Mouse (Mus musculus): ENCODE data around the gene Tesk1.
"Not testable (repeated sequence)": the region's sequence is repeated elsewhere in the genome, so short reads cannot be mapped to it uniquely, and the experiment has no call there.

The Tesk1 gene

DNA sequence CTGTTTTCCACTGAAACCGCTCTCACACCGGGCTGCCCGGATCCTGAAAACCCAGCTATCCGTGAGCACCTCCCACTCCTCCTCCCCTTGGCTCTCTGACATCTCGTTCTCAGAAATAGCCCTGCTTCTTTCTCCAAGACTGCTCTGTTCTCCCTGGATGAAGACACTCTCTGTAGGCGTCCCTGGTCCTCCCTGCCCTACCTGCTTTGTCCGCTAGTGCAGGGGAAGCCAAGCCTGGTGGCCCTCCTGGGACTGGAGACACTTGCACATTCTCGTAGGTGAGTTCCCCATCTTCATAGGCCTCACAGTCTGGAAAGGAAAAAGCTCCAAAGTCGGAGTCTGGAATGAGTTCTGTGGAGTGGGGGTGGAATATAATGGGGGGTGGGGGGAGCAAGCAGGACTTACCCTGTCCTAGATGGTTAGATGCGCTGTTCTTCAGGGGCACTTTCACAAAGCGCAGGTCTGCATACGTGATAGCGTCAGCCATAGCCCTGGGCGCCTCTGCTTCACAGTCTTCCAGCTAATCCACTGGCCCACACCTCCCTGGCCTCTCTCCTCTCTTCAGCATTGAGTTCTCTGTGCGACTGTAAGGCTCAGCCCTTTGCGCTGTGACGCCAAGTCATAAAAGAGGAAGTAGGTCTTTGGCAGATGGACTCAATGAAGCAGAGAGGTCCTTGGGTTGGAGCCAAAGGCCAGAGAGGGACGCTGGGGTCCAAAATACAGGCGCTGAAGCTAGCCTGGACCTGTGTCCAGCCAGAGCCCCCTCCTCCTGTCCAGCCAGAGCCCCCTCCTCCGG, 12.5 kb downstream of the Tesk1 start, which contains the start of gene Cd72:
TSS of gene Cd72 (minus strand) at position 588 of the 796 bp plus-strand sequence.
- no peak for DNase-seq

DNA sequence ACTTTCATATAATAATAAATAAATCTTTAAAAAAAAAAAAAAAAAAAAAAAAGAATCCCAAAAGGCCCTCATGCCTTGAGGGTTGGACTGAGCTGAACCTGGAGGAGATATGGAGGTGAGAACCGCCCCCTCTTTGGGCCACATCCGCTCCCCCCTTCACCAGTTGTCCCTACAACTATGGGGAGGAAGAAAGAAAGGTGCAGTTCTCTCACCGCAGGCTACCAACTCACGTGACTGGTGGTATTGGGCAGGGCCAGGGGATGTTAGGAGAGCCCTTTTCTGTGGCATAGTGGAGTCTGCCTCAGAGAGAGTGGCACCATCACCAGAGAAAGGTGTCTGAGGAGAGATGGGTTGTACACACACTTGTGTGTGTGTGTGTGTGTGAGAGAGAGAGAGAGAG, 14.7 kb downstream of the Tesk1 start:
- peak; percentile 67 to 78 for DNase-seq

DNA sequence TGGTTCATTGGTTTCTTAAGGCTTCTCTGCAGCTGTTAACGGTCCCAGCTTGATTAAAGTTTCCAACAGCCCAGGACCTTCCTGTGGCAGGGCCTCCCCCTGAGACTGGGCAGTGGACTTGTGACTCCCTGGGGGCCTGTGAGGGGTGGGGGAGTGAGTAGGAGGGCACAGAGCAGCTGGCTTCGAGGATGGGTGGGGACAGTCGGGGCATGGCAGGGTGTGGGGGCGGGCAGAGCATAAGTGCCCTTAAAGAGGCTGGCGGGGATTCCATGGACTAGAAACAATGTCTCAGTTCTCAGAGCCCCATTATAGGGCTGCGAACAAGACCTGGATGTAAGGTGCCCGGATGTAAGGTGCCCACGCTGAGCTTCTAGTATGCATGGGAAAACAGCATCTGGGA, 15.4 kb downstream of the Tesk1 start:
- peak; percentile 36 to 54 for DNase-seq

DNA sequence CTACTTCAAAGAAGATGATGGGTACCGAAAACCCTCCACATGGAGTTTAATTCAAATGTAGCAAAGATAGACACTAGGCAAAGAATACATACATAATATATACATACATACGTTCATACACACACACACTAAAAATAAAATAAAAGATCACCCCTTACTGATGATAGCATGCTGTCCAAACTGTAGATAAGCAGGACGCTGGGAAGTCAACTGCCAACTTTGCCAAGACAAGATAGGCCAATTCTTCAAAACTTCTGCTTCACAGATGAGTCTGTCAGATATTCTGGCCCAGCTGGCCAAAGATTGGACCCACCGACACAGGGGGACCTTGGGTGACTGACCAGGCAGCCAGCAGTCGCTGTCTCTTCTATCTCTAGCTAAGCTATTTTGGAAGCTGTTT, 21.4 kb downstream of the Tesk1 start:
- no peak for DNase-seq

DNA sequence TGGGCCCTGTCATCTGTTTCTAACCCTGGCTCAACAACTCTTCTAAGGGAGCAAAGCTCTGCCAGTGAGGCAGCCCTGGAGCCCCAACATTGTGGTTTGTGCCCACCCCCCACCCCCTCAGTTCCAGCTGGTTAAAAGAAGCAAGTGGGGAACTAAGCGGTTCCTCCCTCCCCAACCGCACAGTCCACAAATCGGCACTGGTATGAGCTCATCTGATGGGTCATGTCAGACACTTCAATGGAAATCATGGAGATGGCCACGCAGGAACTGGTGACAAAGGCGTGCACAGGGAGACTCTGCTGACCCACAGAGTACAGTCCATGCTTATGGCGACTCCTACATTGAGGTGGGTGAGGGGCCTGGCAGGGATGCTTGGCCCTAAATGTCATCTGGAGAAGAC, 24.2 kb downstream of the Tesk1 start:
- DNase-seq, result no peak

DNA sequence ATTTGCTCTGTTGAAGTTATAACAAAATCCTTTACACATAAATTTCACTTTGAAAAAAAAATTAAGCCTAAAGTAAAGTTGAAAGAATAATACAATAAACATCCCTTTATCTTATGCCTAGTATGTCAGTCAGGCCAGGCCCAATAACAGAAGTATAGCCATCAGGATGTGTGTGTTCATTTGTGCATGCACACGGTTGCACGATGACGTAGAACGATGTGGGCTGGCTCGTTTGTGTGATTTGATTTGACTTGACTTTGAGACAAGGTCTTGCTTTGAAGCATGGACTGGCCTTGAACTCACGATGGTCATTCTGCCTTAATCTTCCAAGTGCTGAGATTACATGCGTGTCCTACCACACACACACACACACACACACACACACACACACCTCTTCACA, 25.1 kb downstream of the Tesk1 start:
- DNase-seq, result no peak

DNA sequence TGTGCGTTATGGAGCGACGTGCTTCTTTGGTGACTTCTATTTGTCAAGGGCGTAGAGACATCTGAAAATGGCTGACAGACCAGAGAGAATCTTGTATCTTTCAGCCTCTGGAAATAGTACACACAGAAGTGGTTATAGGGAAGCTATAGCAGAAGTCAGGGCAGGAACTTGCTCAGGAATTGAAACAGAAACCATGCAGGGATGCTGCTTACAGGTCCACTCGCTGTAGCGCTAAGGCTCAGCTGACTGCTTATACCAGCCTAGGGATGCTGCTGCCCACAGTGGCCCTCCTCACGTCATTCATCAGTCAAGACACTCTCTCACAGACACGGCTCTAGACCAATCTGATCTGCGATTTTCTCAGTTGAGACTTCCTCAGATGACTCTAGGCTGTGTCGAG, 28.6 kb downstream of the Tesk1 start:
- DNase-seq, result no peak

DNA sequence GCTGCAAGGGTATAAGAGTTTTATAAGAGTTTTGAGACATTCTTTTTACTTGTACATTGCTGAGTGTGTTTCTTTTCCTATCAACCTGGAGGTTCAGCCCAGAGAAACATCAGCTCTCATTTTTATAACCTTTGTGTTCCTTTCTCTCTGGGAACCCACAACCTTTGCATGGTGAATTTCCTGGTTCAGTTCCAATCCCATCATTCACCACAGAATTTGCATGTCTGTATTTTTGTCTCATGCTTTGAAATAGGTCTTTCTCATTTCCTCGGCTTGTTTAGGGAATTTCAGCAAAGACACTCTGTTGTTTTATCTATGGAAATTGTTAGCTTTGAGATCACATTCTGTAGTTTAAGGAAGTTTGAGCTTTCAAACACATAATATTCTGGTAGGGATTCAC, 31.9 kb downstream of the Tesk1 start:
- no peak for DNase-seq

DNA sequence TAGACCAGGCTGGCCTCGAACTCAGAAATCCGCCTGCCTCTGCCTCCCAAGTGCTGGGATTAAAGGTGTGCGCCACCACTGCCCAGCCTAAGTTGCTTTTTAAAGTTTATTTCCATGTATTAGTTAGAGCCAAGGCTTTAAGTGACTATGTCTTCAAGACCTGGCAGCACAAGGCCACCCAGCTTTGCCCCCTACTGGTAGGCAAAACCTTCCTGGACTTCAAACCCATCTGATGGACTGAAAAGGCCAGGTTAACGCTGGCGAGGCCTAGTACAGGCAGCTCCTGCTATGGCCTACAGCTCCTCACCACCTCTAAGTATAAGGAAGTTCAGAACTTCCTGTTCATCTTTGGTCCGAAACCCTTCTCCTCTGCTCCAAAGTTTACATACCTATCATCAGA, 34.9 kb downstream of the Tesk1 start:
- peak; percentile 25 to 39 for DNase-seq

DNA sequence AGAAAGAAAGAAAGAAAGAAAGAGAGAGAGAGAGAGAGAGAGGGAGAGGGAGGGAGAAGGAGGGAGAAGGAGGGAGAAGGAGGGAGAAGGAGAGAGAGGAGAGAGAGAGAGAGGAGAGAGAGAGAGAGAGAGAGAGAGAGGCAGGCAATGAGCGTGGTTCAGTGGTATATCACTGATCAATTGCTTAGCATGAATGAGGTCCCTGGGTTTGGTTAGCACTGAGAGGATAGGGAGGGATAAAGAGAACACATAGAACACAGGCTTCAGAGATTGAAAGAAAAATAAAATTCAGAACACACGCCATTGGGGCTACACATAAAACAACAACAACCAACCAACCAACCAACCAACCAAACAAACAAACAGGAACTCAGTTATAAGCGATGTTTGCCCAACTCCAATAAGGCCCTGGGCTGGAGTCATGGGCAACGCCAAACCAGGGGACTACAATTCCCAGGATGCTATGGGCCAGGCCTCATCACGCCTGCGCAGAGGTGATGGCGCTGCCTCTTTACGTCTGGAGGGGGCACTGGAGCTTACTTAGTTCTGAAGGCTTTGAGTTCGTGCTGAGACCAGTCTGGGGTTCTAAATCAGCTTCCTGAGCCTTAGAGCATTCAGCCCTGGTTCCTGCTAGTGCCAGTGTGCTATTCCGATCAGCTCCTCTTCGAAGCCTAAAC, 36.3 kb downstream of the Tesk1 start:
- DNase-seq, result peak; percentile 86 to 90

DNA sequence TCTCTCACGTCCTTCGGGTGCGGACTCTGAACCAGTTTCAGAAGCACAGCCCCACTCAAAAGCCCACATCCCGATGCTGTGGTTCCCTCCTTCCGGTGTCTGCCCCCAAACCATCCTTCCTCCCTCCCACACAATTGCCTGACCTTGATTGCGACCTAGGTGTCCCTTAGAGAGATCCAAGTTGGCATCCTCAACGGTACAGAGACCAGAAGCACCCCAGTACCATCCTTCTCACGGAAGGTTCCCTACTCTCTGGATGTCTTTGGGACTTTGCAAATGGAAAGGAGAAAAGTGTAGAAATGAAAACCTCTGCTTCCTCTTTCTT, 36.8 kb downstream of the Tesk1 start:
- no peak for DNase-seq

DNA sequence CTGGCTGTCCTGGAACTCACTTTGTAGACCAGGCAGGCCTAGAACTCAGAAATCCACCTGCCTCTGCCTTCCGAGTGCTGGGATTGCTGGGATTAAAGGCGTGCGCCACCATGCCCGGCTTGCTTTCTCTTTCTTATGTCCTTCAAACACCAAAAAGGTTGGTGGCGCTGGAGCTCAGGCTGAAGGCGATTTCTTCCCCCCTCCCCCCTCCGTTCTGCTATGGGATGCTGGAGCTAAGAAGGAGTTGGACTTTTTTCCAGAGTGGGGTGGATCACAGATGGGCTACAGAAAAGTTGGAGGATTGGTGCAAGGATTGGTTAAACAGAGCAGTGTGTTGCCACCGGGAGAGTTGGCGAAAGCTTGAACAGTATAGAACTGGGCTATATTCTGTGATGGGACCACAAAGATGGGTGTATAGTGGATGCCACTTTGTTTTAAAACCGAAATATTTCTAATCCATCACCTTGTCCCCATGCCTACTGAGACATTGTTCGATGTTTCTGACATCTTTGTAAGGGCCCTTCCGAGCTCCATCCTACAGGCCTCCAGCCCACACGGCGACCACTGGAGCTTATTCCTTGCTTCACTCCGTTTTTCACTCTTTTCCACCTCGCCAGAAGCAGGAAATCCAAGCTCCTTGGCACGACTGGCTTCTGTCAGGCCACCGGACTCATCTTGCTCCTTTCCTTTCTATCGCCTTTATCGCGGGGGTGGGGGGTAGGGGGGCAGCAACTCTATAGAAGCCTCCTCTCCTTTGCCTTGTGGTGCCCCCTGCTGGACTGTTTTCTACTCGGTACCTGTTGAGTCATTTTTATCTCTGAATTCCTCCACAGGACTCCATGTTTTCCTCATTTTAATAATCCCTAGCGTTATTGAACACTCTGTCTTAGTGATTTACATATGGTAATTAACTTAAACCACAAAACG, 37.4 kb downstream of the Tesk1 start:
- DNase-seq, result peak; percentile 75 to 79

DNA sequence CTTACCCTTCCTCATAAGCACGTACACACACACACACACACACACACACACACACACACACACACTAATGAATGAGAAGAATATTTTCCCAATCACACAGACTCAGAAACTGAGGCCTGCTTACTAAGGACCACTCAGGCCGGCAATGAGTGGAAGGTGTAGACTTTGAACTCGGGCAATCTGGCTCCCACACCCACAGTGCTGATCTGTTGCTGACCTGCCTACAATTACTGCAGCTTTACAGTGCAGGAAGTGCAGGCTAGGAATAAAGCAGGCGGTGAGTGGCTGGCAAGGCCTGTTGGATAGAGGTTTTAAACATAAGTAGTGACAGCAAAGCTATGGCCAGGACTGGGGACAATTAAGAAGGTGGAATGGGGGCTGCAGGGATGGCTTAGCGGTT, 39.2 kb downstream of the Tesk1 start:
- no peak for DNase-seq

DNA sequence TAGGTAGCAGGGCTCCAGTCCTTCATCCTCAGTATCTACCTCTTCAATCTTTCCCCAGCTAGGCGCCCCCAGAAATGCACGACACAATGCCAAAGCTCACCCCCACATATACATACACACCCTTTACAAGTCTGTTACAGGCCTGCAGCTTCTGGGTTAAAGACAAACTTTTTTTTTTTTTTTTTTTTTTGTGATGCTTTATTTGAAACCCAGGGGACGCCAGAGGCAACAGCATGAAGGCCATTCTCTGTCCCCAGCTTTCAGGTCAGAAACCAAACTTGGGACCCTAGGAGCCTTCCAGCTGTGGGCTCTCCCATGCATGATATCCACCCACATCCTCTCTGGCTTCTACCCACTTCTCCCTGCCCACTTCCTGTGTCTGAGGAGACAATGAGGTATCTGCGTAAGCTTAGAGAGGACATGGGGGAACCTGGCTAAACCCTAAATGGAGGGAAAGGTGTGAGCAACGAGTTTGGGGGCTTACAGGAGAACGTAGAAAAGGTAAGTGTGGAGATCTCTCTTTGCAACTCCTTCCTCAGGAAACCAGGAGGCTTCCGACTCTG, 40.2 kb downstream of the Tesk1 start:
- DNase-seq, result peak; percentile 67 to 71

DNA sequence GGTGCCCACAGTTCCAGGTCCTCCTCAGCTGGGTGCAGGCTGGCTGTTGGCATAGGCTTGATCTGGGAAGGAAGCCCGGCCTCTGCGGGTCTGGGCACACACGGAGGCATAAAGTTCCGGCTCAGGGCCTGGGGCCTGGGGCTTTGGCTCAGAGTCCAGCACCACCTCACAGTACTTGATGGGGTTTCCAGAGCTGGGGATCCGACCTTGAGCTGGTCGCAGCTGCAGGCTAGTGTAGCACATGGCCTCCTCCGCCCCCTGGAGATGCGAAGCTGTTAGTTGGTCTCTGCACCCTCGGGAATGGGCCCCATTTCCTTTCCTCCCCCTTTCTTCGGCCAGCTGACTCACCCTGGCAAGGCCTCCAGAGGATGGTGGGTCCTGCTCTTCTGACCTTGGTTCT, 40.9 kb downstream of the Tesk1 start:
- peak; percentile 48 to 62 for DNase-seq

DNA sequence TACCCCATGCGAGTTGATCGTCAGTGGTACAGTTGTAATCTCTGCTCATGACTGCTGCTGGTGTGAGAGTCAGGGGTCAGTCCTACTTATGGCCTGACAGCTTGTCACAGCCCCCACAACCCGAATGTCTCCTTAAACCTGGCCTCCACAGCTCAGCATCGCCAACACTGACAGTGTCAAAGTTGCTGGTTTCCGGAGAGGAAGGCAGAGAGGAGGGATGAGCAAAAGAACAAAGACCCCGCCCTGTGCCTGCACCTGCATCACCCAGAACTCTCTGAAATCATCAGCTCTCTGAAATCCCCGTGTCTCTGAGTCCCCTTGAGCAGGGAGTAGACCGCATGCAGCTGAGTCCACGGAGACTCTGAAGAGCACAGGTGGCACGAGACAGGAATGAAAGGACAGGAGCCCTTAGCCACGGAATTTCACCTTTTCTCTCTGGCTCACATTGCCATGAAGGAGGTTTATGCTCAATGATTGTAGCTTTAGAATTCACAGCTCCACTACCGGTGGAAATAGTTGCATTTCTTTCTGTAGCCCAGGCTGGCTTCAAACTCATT, 41.9 kb downstream of the Tesk1 start, which contains the start of gene Sit1:
TSS of gene Sit1 (minus strand) at position 200 of the 557 bp plus-strand sequence.
- peak; percentile 78 to 87 for DNase-seq

DNA sequence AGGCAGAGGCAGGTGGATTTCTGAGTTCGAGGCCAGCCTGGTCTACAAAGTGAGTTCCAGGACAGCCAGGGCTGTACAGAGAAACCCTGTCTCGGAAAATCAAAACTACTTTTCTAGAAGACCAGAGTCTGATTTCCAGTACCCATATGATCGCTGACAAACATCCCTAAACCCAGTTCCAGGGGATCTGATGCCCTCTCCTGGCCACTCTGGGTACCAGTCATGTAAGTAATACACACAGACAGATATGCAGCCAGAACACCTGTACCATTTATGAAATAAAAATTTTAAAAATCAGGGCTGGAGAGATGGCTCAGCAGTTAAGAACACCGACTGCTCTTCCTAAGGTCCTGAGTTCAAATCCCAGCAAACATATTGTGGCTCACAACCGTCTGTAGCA, 43.9 kb downstream of the Tesk1 start:
- not testable (repeated sequence) for DNase-seq

DNA sequence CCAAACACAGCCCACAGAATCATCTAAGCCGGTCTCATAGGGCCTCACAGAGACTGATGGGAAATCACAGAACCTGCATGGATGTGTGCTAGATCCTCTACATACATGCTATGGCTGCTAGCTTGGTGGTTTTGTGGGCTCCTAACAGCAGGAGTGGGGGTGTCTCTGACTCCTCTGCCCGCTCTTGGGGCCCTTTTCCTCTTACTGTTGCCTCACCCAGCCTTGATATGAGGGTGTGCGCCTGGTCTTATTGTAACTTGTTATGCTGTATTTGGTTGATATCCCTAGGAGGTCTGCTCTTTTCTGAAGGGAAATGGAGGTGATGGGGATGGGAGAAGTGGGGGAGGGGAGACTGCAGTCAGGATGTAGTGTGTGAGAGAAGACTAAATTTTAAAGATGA, 47.9 kb downstream of the Tesk1 start:
- DNase-seq, result no peak

DNA sequence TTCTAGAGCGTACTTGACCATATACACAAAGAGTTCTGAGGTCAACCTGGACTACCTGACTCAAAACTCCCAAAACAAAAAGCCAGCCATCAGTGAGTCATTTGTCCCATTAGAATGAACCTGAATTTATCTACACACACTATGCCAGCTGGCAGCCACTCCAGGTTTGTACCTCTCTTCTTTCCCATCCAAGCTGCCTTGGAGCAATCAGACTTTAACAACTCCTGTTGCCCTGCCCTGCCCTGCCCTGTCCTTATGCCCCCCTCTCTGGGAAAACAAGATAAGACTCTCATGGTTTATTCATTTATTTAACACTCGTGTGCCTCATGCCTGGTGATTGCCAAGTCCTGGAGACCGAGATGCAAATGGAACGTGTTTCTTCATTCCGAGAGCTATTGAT, 49.1 kb downstream of the Tesk1 start:
- DNase-seq, result no peak

DNA sequence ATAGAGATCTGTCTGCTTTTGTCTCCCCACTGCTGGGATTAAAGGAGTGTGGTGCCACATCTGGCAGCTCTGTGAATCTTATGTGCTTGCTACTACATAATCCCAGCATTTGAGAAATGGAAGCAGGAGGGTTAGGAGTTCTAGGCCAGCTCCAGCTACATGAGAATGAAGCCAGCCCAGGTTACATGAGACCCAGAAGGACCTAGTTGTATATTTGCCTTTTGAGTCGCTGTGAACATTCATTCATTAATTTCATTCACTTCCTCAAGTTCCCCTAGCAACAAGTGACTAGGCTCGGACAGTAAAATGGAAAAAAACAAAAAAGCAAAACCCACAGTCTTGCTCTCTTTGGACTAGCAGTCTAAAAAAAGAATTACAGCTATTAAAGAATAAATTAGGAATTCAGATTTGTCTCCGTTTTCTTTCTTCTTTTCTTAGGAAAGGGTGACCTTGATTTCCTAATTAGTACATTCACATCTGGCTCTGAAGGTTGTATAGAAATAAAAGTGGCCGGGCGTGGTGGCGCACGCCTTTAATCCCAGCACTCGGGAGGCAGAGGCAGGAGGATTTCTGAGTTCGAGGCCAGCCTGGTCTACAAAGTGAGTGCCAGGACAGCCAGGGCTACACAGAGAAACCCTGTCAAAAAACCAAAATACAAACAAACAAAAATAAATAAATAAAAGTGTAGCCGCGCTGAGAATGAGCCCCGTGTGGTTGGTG, 50.5 kb downstream of the Tesk1 start:
- DNase-seq, result no peak

DNA sequence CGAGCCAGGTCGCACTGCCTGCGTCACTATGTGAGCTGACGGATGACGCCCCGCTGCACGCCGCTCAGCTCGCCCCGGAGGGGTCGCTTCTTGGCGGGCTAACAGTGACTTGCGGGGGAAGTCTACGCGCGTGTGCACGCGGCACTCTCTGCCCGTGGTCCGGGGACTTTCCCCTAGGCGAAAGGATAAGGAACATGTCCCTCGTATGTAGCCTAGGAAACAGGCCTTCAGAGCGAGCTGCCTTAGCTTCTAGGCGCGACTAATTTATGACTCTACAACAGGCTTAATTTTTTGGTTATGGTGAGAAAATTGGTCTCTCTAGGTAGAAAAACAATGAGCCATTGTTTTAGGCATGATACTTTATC, 51.1 kb downstream of the Tesk1 start, which contains the start of gene Ccdc107:
TSS of gene Ccdc107 (plus strand) at position 80 of the 365 bp plus-strand sequence.
- peak; percentile 87 to 95 for DNase-seq
